Mouse (Mus musculus) liver, postnatal 0 days (tissue): Measurements from ENCODE around the gene Cdh18.

ENCODE experiments used
- CTCF ChIP-seq: sonication (generic); IDR thresholded peaks from 2 replicates; pipeline ENCODE4 v1.5.1; 2016; ENCODE audit warnings: antibody characterized with exemption, low read depth
- EP300 ChIP-seq: IDR thresholded peaks from 2 replicates; pipeline ENCODE4 v1.6.1; 2016; ENCODE audit warnings: antibody characterized with exemption, low read depth, mild to moderate bottlenecking

- no peak for TF ChIP-seq EP300
- TF ChIP-seq CTCF: no peak
These were observed 321.9 kb downstream of the Cdh18 start for GRCm38 (mm10) chr15:22870679-22871078.
